Mouse (Mus musculus) cortical plate, adult 2 months (tissue): ENCODE measurements around the gene Tubb5.

Experiments used
- CTCF ChIP-seq: fragments of 200-500 bp; IDR thresholded peaks from 2 replicates; pipeline ENCODE4 v1.5.1; 2011; ENCODE audit warnings: mild to moderate bottlenecking, control low read depth, low read length; ENCODE audit not compliant: insufficient read depth; ENCODE audit errors: extremely low read depth
- POLR2A ChIP-seq: fragments of 200-500 bp; IDR thresholded peaks from 2 replicates; pipeline ENCODE4 v1.6.1; 2011; ENCODE audit warnings: mild to moderate bottlenecking, low read length, control low read depth; ENCODE audit not compliant: insufficient read depth; ENCODE audit errors: extremely low read depth

DNA sequence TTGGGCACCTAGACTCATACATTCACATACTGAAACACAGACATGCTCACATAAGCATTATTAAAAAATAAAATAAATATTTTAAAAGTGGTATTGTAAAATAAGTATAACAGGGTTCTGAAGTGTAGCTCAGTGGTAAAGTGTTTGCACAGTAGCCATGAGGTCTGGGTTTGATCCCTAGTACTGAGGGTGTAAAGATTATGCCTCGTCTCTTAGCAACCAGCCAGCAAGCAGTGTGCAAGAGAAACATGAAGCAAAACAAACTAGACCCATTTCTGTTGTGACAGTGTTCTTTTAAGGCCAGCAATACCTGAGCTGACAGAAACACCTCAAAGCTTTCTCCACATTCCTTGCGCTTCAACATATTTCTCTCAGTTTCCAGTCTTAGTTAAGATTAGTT is 37.2 kb downstream of the Tubb5 start:
- no peak for TF ChIP-seq CTCF
- no peak for TF ChIP-seq POLR2A
